Mouse (Mus musculus) left cerebral cortex, adult 11 months (tissue): ENCODE results near the gene Esyt3.

Source experiments
- DNase-seq: peaks from one replicate; pipeline ENCODE4 v3.0.0; 2022; ENCODE audit warnings: low spot score

Gene Esyt3

GRCm38 (mm10) chr9:99357921-99358692 is at the start of gene Esyt3:
Gene Esyt3, minus strand, starts transcription at chr9:99358557.
- DNase-seq = no peak

GRCm38 (mm10) chr9:99401288-99401974 is 43.1 kb upstream of the Esyt3 start:
- DNase-seq = peak; percentile 57

DNA sequence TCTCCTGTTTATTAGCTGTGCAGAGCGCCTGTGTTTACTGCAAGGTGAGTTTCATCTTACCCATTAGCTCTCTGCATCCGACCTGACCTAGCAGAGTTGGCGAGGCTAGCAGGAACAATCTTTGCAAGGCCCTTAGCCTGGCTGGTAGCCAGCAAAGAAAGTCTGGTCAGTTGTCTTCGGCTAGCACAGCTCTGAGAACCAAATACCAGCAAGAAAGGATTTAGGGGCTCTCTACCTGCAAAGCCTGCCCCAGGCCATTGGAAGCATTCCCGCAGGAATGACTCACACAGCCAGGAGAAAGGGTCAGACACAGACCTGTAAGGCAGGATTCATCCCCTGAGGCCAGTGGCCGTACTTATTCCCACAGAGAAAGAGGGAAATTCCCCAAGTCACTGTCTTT is 42.4 kb upstream of the Esyt3 start:
- no peak for DNase-seq

DNA sequence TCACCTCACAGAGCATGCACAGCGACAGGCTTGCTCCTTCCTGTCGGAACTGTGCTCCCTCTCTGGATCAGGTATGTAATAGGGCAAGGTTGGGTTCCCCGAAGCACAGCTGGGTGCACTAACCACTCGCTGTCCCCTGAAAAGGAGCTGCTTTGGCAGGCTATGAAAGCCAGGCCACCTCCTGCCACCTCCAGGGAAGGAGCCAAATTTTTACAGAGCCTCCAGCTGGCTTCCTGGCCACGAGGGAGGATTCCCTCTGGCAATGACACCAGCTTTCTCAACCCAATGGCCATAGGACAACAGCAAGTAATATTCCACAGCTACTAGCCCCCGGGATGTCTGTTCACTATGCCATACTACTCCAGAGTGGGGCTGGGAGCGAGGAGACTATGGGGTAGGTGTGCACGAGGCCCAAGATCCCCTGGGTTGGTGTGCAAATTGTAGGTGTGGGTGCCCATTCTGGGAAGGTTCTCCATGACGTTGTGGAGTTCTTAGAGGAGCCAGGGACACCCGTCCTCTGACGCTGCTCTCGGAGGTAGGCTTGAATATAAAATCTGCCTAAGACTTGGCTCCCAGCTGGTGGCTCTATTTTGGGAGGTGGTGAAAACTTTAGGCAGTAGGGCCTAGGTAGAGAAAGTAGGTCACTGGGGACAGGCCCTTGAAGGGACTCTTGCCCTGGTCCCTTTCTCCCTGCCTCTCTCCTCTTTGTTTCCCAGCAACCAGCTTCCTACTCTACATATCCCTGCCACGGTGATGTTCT is 38.9 kb upstream of the Esyt3 start:
- no peak for DNase-seq

DNA sequence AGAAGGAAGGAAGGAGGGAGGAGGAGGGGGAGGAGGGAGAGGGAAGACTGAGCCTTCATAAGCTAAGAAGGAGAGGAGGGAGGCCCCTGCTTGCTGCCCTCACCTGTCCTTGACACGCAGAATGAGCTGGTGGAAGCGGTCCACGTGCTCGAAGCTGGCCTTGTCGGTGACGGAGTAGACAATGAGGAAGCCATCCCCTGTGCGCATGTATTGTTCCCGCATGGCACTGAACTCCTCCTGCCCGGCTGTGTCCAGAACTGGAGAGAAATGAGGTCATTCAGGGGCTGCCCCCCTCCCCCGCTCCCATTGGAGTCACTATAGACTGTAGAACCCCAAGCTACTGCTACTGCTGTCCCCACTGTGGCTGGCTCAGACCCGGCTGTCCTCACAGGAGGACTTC is 36.0 kb upstream of the Esyt3 start:
- no peak for DNase-seq

DNA sequence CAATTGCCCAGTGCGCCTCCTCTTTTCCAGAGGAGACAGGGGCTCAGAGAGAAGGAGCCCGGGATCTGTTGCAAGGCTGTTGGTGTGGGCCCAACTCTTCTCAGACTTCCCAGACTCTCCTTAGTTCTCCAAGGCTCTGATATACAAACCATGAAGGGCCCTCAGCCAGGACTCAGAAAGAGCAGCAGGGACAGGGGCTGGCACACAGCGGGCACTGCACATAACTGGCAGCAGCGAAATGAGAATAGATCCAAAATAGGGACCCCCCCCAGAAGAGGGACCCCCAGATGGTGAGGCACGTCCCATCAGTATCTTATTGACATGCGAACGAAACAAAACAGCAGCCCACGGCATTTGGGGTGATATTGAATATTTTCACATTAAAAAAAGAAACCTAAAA is 34.8 kb upstream of the Esyt3 start:
- DNase-seq = no peak

DNA sequence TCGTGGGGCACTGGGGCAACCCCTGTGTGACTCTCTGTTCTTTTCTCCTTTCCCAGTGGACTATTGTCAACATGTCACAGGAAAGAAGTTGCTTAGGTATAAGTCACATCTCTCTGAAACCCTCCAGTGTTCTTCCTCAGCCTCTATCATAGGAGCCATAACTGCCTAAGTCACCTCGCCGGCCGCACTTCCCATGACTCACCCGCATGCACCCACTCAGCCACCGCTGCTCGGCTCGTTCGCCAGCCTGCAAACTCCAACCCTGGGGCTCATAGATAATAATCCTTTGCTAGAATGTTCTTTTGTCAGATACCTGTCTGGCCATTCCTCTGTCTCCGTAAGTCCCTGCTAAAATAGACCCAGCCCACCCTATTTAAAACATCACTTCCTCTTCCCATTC is 33.2 kb upstream of the Esyt3 start:
- DNase-seq = no peak

DNA sequence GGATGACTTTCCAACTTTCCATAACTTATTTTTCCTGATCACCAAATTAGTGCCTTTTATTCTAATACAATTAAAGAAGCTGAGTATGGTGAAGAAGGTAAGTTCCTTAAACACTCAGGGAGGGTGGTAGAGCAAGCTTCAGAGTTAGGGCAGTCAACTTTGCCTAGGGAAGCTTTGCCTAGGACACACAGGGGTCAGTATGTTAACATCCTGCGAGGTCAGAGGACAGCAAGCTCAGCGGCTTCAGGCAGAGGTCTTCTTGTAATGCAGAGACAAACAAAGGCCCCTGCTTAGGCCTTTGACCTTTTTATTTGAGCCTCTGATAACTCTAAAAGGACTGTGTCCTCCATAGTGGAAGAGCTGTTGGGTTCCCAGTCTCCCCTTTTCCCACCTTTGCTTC is 32.4 kb upstream of the Esyt3 start:
- DNase-seq = no peak

DNA sequence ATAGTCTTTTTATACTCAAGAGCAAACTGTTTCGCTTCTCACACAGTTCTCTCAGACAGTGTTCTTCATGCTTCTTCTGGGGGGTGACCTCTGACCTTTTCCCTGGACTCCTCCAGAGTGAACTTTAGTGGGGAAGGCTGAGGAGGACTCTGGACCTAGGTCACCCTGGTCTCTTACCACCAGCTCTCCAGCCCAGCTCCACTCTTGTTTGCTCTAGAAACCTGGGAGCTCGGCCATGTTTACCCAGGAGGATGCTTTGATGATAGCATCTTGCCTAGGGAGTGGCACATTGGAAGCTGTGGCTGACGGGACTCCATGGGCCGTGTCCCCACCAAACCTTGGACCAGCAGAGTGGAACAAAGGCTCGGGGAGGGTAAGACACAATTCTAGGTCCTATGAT is 31.8 kb upstream of the Esyt3 start:
- no peak for DNase-seq

DNA sequence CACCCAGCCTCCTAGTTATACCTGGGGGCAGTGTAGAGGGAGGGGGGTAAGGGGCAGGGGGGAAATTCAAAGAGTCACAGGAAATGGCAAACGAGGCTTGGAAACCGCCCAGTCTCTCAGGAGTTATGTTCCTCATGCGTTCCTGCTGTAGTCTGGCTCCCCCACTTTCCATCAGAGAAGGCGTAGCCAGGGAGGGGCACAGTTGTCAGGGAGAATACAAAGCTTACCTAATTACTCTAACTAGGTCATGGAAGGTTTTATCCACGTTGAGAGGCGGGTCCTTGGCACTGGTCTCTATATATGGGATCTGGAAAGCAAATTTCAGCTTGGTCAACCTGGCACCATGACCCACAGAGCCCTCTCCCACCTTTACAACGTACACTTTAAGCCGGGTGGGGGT is 31.1 kb upstream of the Esyt3 start:
- no peak for DNase-seq

DNA sequence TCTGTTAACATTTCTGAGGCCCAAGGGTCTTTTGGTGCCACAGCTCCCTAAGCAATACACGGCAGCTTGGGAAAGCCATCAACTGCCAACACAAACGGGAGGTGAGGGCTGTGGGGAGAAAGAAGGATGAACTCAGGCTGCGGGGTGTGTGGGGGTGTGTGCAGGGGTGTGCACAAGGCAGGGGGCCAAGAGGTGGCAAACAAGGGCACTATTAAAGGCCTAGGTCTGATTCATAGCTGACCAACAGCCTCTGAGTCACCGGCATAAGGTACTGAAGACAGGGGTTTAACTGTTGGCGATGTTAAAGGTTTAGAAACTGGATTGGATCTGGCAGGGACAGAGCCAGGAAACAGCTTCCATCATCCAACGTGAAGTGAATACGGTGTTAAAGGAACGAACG is 30.5 kb upstream of the Esyt3 start:
- no peak for DNase-seq

DNA sequence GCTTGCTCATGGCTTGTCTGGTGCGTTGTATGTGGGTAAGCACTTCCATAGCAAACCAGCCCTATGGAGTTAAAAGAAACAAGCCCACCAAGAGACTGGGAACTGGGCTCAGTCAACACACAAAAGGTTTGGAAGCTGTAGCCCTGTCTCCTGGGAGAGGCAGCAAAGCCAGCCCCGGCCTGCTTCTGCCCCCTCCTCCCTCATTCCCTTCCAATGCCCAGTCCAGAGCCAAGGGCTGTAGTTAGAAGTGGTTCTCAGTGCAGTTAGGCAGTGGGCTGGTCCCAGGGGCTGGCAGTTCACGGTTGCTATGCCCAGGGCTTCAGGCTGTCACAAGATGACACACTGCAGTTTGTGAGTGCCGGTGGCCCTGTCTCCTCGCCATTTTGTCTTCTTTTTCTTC is 29.7 kb upstream of the Esyt3 start:
- DNase-seq = no peak

DNA sequence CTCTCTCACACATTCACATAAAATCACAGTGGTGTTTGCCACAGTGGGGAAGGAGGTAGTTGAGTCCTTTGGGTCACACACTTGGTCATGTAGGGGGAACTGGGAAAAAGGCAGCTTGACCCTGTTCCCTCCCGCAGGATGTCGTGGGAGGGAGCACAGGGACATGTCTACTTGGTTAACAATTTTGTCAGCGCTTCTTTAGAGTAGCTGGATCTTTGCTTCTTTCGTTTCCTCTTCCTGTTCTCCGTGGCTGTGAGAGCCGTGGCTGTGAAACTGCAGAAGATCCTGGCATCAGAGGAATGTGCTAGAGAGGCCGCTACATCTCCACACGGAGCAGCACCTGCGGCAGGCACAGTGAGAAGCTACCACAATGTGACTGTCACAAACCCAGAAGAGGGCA is 24.2 kb upstream of the Esyt3 start:
- no peak for DNase-seq

DNA sequence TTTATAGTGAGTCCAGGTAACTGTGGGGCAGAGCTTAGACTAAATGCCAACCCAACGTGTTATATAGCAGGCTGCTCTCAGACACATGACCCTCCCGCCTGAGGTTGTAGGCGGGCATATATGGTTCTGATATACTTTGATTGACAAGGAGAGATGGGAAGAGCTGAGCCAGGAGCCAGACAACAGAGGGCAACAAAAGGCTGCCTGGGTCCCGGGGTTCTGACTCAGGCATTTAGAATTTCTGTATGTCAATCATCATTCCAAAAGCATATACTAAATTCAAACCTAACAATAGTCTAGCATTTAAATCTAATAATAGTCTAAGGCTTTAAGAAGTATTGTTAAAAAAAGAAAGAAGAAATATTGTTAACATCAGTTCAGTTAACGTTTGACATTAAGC is 20.8 kb upstream of the Esyt3 start:
- no peak for DNase-seq

DNA sequence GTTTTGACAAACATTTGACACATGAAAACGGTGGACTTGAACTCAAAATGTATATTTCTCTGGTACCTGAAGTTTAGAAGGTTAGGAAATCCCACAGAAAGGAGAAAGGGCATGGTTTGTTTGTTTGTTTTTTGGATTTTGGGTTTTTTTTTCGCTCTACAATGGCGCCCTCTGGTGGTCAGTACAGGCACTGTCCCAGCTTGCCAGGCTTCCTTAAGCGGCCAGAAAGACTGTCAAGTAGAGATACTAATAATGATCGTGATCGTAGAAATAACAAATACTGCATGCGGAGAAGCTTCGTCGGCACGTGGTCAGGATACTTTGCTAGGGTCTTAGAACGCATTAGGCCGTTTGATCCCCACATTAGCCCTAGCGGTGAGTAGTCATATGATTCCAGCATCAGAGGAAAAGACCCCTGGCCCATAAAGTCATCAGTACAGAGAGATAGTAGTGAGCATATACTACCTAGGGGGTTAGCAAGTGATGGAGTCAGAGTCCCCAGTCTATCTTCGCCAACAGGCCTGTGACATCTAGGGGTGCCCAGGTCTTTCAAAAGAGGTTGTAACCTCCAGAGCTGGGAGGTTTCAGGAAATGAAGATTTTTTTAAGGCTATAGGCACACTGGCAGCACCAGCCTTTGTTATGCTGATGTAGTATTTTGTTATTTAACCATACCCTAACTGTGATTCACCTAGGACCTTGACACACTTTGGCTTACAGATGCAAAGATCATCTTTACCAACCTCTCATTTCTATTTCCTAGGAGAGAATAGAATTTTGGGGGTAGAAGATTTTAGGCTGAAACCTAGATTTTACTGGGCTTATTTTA is 18.4 kb upstream of the Esyt3 start:
- no peak for DNase-seq

DNA sequence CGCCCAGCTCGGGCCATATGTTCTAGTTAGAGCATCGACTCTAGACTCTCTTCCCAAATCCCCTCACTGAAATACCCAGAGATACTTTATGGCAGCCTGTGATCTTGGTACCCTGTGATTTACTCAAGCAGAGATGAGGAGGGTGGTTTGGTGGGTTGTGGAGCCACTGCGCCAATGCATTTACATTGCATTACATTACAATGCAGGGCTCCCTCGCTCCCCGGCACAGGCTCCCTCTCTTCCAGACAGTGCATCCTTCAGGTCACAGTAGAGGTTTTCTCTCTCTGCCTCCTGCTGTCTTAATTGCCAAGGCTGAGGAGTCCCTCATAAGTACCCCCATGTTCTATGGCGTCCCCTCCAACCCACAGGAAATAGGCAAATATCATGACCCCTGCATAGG is 10.1 kb upstream of the Esyt3 start:
- no peak for DNase-seq

- DNase-seq = no peak
Measured at GRCm38 (mm10) chr9:99365906-99366305, 7.5 kb upstream of the Esyt3 start.

DNA sequence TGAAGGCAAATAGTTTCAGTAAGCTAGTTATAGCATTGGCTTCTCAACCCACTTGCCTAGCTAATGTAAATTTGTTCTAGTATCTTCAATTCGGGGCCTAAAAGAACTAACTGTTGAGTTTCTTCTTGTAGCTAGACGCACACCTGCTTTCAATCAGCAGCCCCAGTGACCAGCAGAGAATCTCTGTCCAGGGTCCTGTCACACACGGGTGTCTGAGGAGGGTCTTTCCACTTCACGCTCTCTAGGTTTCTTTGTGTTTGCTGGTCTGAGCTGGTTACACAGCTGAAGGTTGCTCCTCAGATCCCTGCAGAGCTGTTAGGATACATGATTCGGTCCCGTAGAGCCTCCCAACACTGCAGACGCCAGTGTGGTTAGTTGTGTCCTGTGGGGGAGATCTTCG is 4.7 kb upstream of the Esyt3 start:
- DNase-seq = no peak

DNA sequence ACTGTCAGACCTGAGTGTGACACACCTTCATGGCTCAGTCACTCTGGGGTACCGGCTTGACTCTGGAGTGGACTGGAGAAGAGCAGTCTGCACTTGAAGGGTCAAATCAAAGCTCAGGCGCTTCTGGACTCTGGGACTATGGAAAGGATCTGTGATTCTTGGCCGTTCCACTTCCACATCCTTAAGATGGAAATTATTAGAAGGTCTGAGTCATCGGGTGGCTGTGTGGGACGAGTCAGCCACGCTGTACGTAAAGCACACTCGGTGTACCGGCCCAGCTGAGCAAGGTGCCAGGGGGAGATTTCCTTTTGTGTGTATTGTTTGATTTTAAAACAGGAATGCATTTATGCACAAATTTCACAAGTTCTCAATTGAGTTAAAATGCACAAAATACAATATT is 3.6 kb upstream of the Esyt3 start:
- no peak for DNase-seq

DNA sequence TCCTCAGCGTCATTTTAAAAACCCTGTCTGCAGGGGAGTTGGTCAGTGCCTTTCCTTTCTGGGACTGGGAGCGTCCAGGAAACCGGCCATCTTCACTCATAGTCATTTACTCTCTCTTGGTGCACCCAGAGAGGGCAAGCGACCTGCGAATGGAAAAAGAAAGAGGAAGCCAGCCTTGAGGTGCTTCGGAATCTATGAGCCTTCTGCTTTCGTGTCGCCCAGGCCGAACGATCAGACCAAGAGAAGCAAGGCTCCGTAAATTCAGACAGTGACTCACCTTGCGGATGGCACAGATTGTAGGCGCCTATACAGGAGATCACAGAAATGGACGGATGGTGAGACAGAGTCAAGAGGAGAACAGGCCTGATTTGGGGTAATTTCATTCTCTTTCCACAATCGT is 655 bp upstream of the Esyt3 start:
- no peak for DNase-seq

GRCm38 (mm10) chr9:99357561-99357920 is 816 bp downstream of the Esyt3 start:
- no peak for DNase-seq

- DNase-seq = no peak
Measured at GRCm38 (mm10) chr9:99355971-99356370, 2.4 kb downstream of the Esyt3 start.
